23 mouse cellular contexts compared by ENCODE assay signal in genomic region chr12:58556060-58556459, GRCm38 (mm10).
DNase-seq lines count a peak whose midpoint lies in the region; ATAC-seq lines count a peak whose summit lies in the region.
"Had no signal": no experiment of that assay in that cellular context is flagged by ENCODE, and none has a peak within 500 bp of the region (broad histone marks: within the 10 kb centered on the region; RNA-seq: fewer than 3 reads in every experiment).

No protein-coding gene starts in this region.

- 0 out of 2 replicates have a peak overlapping the region, but pooled peaks have one; percentile 14 for H3K27ac ChIP-seq in kidney, embryonic 16.5 days (ENCODE audit: low read length)
- H3K27ac ChIP-seq in neural tube, embryonic 15.5 days (replicated peaks) = no peak overlapping the region
- H3K27ac ChIP-seq: forebrain, embryonic 12.5 days; heart, embryonic 13.5 days; hindbrain, embryonic 12.5 days; left cerebral cortex, adult 2 months; midbrain, embryonic 12.5 days had no signal

- no peak for DNase-seq in kidney, adult 8-10 months
- DNase-seq in ovary, adult 18-20 months (ENCODE audit: low spot score) = peak; percentile 14
- DNase-seq in ovary, postnatal 10 days (ENCODE audit: low spot score) = no peak
- DNase-seq in adipocyte (ENCODE audit: low spot score) = peak; percentile 37
- peak; percentile 14 for DNase-seq in lung, postnatal 36 days
- no peak for DNase-seq in cerebellum, postnatal 25 days
- DNase-seq: adrenal gland, postnatal 25 days; cerebellum, adult 9-11 months; gastrocnemius, adult 2 months; heart, adult 11 months; heart, postnatal 14 days; kidney, adult 18-20 months; kidney, postnatal 10 days; right cerebral cortex, postnatal 14 days; thymus, adult 2 months had no signal

- no peaks in the 10 kb centered on the region for H3K27me3 ChIP-seq in kidney, embryonic 16.5 days (ENCODE audit: insufficient read depth, low read length)
- no peaks in the 10 kb centered on the region for H3K27me3 ChIP-seq in neural tube, embryonic 15.5 days (replicated peaks)
- H3K27me3 ChIP-seq: forebrain, embryonic 12.5 days; heart, embryonic 13.5 days; hindbrain, embryonic 12.5 days; midbrain, embryonic 12.5 days had no signal

- WGBS in kidney, embryonic 16.5 days = 43% methylated on average over 1 of the region's 1 CpGs
- 71% methylated on average over 1 of the region's 1 CpGs for WGBS in neural tube, embryonic 15.5 days

- H3K4me1 ChIP-seq in kidney, embryonic 16.5 days (ENCODE audit: insufficient read depth, low read length) = no peaks in the 10 kb centered on the region
- peaks cover 8% of the 10 kb centered on the region; the same call in 1 of the 2 replicates for H3K4me1 ChIP-seq in neural tube, embryonic 15.5 days
- H3K4me1 ChIP-seq: heart, embryonic 13.5 days; hindbrain, embryonic 12.5 days had no signal

- no peak overlapping the region for H3K4me2 ChIP-seq in kidney, embryonic 16.5 days (replicated peaks; ENCODE audit: low read depth, low read length)
- H3K4me2 ChIP-seq in neural tube, embryonic 15.5 days = no peak overlapping the region
- H3K4me2 ChIP-seq: forebrain, embryonic 12.5 days; heart, embryonic 13.5 days; hindbrain, embryonic 12.5 days; midbrain, embryonic 12.5 days had no signal

- no peaks in the 10 kb centered on the region for H3K36me3 ChIP-seq in kidney, embryonic 16.5 days (ENCODE audit: insufficient read depth, low read length)
- H3K36me3 ChIP-seq in neural tube, embryonic 15.5 days = no peaks in the 10 kb centered on the region
- H3K36me3 ChIP-seq: forebrain, embryonic 12.5 days; heart, embryonic 13.5 days; hindbrain, embryonic 12.5 days; midbrain, embryonic 12.5 days had no signal

- H3K4me3 ChIP-seq in kidney, embryonic 16.5 days (ENCODE audit: low read length) = no peak overlapping the region
- H3K4me3 ChIP-seq in neural tube, embryonic 15.5 days (replicated peaks) = no peak overlapping the region
- H3K4me3 ChIP-seq: erythroblast, embryonic 14.5 days; forebrain, embryonic 12.5 days; gastrocnemius, adult 2 months; heart, embryonic 13.5 days; hindbrain, embryonic 12.5 days; left cerebral cortex, adult 2 months; midbrain, embryonic 12.5 days had no signal

- ATAC-seq in kidney, embryonic 16.5 days (ENCODE audit: low FRiP score, low TSS enrichment) = no peak
- no peak for ATAC-seq in neural tube, embryonic 15.5 days (ENCODE audit: low FRiP score)

- H3K9me3 ChIP-seq in kidney, embryonic 16.5 days (ENCODE audit: low read length) = no peaks in the 10 kb centered on the region
- H3K9me3 ChIP-seq in neural tube, embryonic 15.5 days (replicated peaks) = no peaks in the 10 kb centered on the region
- H3K9me3 ChIP-seq: forebrain, embryonic 12.5 days; heart, embryonic 13.5 days; hindbrain, embryonic 12.5 days; midbrain, embryonic 12.5 days had no signal

- no peak overlapping the region for H3K9ac ChIP-seq in kidney, embryonic 16.5 days (replicated peaks; ENCODE audit: low read length)
- no peak overlapping the region for H3K9ac ChIP-seq in neural tube, embryonic 15.5 days (replicated peaks)
- H3K9ac ChIP-seq: forebrain, embryonic 12.5 days; heart, embryonic 13.5 days; hindbrain, embryonic 12.5 days; midbrain, embryonic 12.5 days had no signal

Comparison
In these comparisons a context has a peak if more than half of its experiments do, and no peak if none do; other contexts are left out.
1. DNase-seq: peak in ovary, adult 18-20 months (single experiment), adipocyte (single experiment) and lung, postnatal 36 days (single experiment); none in kidney, adult 8-10 months (0 of 2), ovary, postnatal 10 days (single experiment) and cerebellum, postnatal 25 days (0 of 2).